Mouse (Mus musculus) heart, adult 9 months (tissue): ENCODE measurements around the gene Ogdh.
A peak's percentile ranks its signal among the peaks of the same experiment; 100 is the strongest.
"Not testable (repeated sequence)": the region's sequence is repeated elsewhere in the genome, so short reads cannot be mapped to it uniquely, and the experiment has no call there.

Experiments
- DNase-seq, 2 experiments: peaks; one replicate each; pipeline ENCODE4 v3.0.0; 2022; ENCODE audit warnings: low spot score in 2 of 2

Gene Ogdh

DNA sequence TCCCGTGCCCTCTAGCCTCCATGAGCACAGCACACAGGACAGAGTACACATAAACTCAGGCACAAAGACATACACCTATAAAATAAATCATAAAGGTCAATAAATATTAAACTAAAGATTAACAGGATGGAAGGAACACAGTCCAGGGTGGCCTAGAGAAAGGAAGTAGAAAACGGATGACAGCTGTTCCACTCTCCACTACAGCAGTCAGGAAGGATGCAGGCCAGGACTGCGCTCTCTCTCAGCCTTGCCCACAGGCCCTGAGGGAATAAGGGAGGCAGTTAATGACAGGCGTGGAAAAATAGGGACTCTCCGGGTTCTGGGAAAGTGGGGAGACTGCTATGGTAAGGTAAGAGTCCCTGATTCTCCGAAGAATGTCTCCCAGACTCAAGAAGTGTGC, 75.0 kb downstream of the Ogdh start:
- DNase-seq: no peak

DNA sequence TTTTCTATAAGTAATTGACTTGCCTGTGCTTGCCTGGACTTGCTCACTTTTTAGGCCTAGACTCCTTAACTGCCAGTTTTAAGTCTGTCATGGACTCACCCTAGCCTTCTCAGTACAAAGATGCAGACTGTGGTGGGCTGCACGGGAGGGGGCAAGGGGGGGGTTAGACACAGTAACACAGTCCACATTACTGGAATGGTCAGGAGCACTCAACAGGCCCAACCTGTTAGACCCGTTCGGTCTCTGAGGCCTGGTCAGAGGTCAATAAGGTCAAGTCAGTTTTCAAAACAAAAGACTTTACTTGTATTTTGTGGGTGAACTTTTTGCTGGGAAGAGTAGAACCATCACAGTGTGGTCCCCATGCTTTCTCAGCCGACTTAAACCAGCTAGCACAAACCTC, 75.7 kb downstream of the Ogdh start:
- no peak for DNase-seq

DNA sequence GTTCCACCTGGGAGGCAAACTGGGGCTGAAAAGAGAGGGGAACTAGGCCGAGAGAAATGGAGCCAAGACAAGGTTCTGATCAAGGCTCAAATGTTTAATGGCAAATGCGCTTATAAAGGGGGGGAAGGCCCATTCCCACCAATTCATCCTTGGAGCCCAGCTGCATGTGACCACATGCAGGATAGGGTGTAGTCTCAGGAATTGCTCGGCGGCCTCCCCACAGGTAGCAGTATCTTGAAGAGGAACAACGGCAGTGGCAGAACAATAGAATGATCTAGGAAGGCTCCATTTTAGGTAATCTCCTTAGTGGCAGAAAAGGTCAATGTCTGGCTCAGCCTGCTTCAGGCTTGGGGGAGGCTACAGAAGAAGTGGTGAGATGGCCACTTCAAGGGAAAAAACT, 76.6 kb downstream of the Ogdh start:
- not testable (repeated sequence) for DNase-seq

- no peak for DNase-seq
Measured at GRCm38 (mm10) chr11:6371376-6372155, 80.1 kb downstream of the Ogdh start.

- no peak for DNase-seq
Measured at GRCm38 (mm10) chr11:6372784-6373183, 81.4 kb downstream of the Ogdh start.

- DNase-seq: no peak
Measured at GRCm38 (mm10) chr11:6380916-6381315, 89.5 kb downstream of the Ogdh start.

GRCm38 (mm10) chr11:6388126-6388725, 96.8 kb downstream of the Ogdh start:
- DNase-seq: no peak

- peak; percentile 92 to 95 for DNase-seq
Measured at GRCm38 (mm10) chr11:6388726-6389413, 97.4 kb downstream of the Ogdh start, which contains the start of gene Zmiz2. TSS of gene Zmiz2 (plus strand) at chr11:6389074.

DNA sequence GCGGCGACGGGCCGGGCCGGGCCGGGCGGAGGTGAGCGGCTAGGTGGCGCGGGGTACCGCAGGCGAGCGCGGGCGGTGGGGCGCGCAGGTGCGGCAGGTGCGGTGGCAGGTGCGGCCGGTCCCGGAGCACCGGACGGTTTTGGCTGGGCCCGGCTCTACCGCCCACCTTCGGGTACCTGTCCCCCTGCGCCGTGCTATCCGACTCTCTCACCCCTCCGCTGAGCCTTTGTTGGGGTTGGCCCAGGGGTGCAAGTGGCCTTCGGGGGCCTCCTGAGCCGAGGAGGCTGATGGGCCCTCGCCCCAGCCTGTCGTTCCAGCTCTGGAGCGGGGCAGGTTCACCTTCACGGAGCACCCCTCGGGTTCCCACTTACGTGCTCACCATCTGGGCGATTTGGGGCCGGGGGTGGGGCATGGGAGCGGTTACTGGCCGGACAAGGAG, 98.1 kb downstream of the Ogdh start:
- no peak for DNase-seq

- DNase-seq: no peak
Measured at GRCm38 (mm10) chr11:6390376-6391053, 99.1 kb downstream of the Ogdh start.

- DNase-seq: no peak
Measured at GRCm38 (mm10) chr11:6391516-6392276, 100.3 kb downstream of the Ogdh start.

DNA sequence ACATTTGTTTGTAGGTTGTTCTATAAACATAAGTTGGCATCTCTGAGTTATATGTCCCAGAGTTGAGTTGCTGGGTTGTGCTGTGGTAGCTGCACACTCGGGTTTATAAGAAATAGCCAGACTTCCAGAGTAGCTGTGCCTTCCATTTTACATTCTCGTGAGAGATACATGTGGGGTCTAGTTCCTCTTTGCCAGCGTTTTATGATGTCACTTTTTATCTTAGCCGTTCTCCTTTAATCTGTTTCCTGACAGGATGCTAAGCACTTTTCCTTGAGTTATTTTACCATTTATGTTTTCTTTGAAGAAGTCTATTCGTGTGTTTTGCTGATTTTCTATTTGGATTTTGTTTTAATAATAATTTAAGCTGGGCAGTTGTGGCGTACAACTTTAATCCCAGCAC, 101.4 kb downstream of the Ogdh start:
- DNase-seq: no peak

GRCm38 (mm10) chr11:6393866-6394265, 102.4 kb downstream of the Ogdh start:
- DNase-seq: no peak

GRCm38 (mm10) chr11:6395565-6395964, 104.1 kb downstream of the Ogdh start:
- no peak for DNase-seq

DNA sequence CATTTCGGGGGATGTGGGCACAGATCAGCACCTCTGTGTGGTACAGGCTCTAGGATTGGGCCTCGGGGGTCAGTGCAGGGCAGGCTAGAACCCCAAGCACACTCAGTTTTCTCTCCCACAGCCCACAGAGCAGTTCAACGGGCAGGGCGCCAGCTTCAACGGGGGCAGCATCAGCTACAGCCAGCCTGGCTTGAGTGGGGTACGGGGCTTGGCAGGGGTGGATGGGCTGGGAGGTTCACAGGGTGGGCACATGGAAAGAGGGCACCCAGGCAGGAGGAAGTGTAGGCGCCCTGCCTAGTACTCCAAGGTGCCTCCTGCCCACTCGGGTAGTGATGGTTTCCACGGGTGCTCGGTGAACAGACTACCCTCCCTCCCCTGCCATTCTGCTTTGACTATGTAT, 106.7 kb downstream of the Ogdh start:
- no peak for DNase-seq

- DNase-seq: no peak
Measured at GRCm38 (mm10) chr11:6402515-6403510, 111.4 kb downstream of the Ogdh start.

DNA sequence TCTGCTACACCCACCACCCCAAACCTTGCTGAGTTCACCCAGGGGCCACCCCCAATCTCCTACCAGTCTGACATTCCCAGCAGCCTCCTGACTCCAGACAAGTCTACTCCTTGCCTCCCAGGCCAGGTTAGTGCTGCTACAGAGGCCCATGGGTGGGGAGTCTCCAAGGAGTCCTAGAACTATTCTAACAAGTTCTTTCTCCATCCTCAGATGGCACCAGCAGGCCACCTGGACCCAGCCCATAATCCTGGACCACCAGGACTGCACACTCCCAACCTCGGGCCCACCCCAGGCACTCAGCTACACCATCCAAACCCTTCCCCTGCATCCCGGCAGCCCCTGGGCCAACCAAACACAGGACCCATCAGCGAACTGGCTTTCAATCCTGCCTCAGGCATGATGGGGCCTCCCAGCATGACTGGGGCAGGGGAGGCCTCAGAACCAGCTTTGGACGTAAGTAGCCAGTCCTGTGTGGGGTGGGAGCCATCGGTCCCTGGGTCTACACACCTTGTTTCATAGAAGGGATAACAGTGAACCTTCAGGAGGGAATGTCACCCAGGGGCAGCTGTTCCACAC, 112.5 kb downstream of the Ogdh start:
- no peak for DNase-seq

DNA sequence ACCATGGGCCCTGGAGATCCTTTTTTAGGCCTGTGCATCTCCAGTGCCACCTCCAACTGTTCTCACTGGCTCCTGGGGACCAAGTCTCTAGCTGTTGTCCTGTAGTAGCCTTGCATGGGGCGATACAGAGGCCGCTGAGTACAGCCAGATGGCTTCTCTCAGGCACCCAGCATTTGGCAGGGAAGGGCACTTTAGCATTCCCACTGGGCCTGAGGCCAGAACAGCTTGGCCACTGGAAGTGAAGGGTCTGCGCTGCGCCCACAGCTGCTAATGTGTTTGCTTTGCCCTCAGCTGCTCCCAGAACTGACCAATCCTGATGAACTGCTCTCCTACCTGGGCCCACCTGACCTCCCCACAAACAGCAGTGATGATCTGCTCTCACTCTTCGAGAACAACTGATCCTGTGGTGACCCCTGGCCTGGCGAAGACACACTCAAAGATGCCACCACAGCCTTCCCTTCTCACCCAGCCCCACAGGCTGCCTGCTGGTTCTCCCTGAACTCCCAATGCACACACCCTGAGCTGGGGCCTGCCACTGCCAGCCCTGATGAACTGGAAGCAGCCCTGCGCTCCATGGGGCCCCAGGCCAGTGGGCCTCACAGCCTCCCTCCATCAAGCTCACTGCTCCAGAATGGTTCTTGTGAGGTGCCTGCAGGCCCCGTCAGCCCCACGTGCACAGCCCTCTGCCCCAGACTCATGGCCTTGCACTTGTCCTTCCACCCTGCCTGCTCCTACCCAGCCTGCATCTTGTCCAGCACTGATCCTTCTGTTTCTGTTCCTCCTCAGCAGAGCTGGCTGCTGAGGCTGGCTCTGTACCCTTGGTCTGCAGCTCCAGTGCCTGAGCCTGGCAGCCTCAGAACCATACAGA, 113.5 kb downstream of the Ogdh start:
- no peak for DNase-seq

DNA sequence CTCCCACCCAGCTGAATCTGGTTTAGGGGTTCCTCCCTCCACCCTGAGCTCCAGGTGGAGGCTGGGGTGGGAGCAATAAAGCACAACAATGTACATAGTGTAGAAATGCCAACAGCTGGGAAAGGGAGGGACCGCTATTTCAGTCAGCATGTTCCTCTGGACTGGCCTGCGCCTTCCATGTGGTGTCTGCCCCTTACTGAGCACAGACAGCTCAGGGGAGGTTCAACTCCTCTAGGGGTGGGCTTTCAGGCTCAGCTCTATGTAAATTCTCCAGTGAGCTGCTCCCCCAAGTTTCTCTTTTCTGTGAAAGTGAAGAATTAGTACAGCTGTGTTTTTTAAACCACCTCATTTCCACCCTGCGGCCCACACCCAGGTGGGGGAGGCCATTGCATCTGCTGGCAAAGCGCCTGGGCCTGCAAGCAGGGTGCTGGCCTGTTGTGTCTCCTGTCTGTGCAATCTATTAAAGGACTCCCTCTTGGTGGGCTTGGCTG, 114.2 kb downstream of the Ogdh start:
- peak; percentile 57 to 66 for DNase-seq
